Mouse (Mus musculus) hindbrain, embryonic 11.5 days (tissue): ENCODE data around the gene Slc15a1. TPM values are rescaled to one million over a fixed set of nuclear protein-coding genes. Genes with fewer than 3 reads are reported as not detected.

Source experiments
- ATAC-seq: fragments of 200-750 bp; cut with Nextera tagmentation; 2 replicates; pipeline ENCODE4 v1.8.0; 2017; ENCODE audit warnings: mild to moderate bottlenecking, moderate TSS enrichment, moderate library complexity; ENCODE audit not compliant: low FRiP score
- DNase-seq: peaks from one replicate; pipeline ENCODE4 v3.0.0-alpha.2; 2015; ENCODE audit warnings: low spot score
- H3K27ac ChIP-seq: fragments of 300-500 bp; sonication (generic); 2 replicates; pipeline ENCODE4 v1.5.1; 2014; ENCODE audit warnings: mild to moderate bottlenecking, low read depth, low read length
- H3K27me3 ChIP-seq: fragments of 300-500 bp; sonication (generic); 2 replicates; pipeline ENCODE4 v1.6.1; 2014; ENCODE audit warnings: mild to moderate bottlenecking, low read length, moderate library complexity, mixed read lengths; ENCODE audit not compliant: control insufficient read depth, insufficient read depth
- H3K36me3 ChIP-seq: fragments of 300-500 bp; sonication (generic); 2 replicates; pipeline ENCODE4 v1.6.1; 2014; ENCODE audit warnings: mild to moderate bottlenecking, low read length, moderate library complexity, mixed read lengths; ENCODE audit not compliant: control insufficient read depth, insufficient read depth
- H3K4me1 ChIP-seq: fragments of 300-500 bp; sonication (generic); replicated peaks from 2 replicates; pipeline ENCODE4 v1.6.1; 2014; ENCODE audit warnings: low read length, mixed read lengths; ENCODE audit not compliant: control insufficient read depth, insufficient read depth
- H3K4me2 ChIP-seq: fragments of 300-500 bp; sonication (generic); replicated peaks from 2 replicates; pipeline ENCODE4 v1.6.1; 2014; ENCODE audit warnings: mild to moderate bottlenecking, low read depth, low read length
- H3K4me3 ChIP-seq: fragments of 300-500 bp; sonication (generic); 2 replicates; pipeline ENCODE4 v1.5.1; 2014; ENCODE audit warnings: low read depth, low read length
- H3K9ac ChIP-seq: fragments of 300-500 bp; sonication (generic); 2 replicates; pipeline ENCODE4 v1.6.1; 2014; ENCODE audit warnings: low read depth, low read length
- H3K9me3 ChIP-seq: fragments of 300-500 bp; sonication (generic); 2 replicates; pipeline ENCODE4 v1.6.1; 2016; ENCODE audit warnings: low read length; ENCODE audit not compliant: control insufficient read depth
- WGBS: fragments of 180-500 bp; shearing (Covaris S2); extraction: QIAGEN DNeasy Blood & Tissue Kit; methylation state at CpG from one replicate; pipeline ENCODE4 v1.1.7; 2014; 5-methylcytosine and 5-hydroxymethylcytosine counted together
- polyA plus RNA-seq: library from polyadenylated mRNA; unstranded; fragments of >200 nt; fragmentation: Nextera tagmentation; extraction: Ambion mirVana; gene quantifications from 2 replicates; pipeline ENCODE4 v1.2.1, GENCODE M21; 2014

Gene Slc15a1
- polyA plus RNA-seq, 1 experiment from 2014 or later: 0.15 TPM

DNA sequence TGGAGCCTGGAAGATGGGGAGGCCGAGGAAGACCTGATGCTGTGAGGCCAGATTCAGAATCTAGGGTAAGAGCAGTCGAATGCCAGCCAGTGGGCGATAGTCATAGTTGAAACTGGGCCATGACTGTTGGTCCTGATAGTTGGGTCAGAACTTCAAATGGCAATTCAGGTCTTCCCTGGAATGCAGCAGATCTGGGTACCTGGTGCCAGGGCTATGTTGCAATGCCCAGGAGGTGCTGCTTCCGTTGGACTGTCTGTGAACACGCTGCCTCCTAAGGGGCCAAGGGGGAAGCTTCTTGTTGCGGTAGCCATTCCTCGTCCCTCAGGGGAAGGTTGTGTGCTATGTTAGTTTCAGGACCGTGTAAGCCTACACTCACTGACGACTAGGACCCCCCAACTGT, 25.8 kb upstream of the Slc15a1 start:
- Histone ChIP-seq H3K4me2 (no peak overlapping the region), H3K4me3 (no peak overlapping the region), H3K27me3 (no peaks in the 10 kb centered on the region)

DNA sequence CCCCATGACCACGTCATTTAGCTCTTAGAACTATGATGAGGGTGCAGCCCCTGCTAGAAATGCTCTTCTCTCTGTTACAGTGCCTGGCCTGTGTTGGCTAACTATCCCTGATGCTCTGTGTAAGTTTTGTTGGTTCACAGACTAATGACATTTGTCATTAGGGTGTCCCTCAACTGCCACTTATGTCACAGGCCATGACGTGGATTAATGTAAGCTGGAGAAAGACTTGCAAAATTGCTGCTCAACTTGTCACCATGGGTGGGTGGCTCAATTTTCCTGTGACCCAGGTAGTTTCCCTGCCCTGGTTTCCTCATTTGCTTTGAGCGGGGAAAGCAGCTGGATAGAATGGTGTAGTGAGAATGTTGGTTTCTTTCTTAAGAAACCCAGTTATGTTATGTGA, 22.8 kb upstream of the Slc15a1 start:
- Histone ChIP-seq H3K9me3 (no peaks in the 10 kb centered on the region), H3K27ac (no peak overlapping the region), H3K27me3 (no peaks in the 10 kb centered on the region), H3K4me2 (no peak overlapping the region), H3K36me3 (no peaks in the 10 kb centered on the region), H3K4me1 (no peaks in the 10 kb centered on the region), H3K9ac (no peak overlapping the region), H3K4me3 (no peak overlapping the region)
- WGBS: 87% methylated on average over 3 of the region's 3 CpGs
- DNase-seq (no peak), ATAC-seq (no peak)

More for the DNA sequence above, 25.8 kb upstream of the Slc15a1 start:
- H3K36me3 ChIP-seq: no peaks in the 10 kb centered on the region
- no peaks in the 10 kb centered on the region for H3K4me1 ChIP-seq
- no peak for DNase-seq
- no peak for ATAC-seq
- H3K9me3 ChIP-seq: no peaks in the 10 kb centered on the region
- 84% methylated on average over 9 of the region's 9 CpGs for WGBS
- H3K9ac ChIP-seq: no peak overlapping the region
- H3K27ac ChIP-seq: no peak overlapping the region

GRCm38 (mm10) chr14:121527201-121527600, 22.1 kb upstream of the Slc15a1 start:
- 89% methylated on average over 1 of the region's 1 CpGs for WGBS
- H3K4me2 ChIP-seq: no peak overlapping the region
- no peak overlapping the region for H3K27ac ChIP-seq
- H3K4me3 ChIP-seq: no peak overlapping the region
- ATAC-seq (no peak), DNase-seq (no peak)
- H3K27me3 ChIP-seq: no peaks in the 10 kb centered on the region
- no peaks in the 10 kb centered on the region for H3K4me1 ChIP-seq
- no peaks in the 10 kb centered on the region for H3K9me3 ChIP-seq
- no peak overlapping the region for H3K9ac ChIP-seq
- no peaks in the 10 kb centered on the region for H3K36me3 ChIP-seq

- Histone ChIP-seq H3K4me3 (no peak overlapping the region), H3K36me3 (no peaks in the 10 kb centered on the region), H3K9ac (no peak overlapping the region), H3K4me1 (no peaks in the 10 kb centered on the region), H3K9me3 (no peaks in the 10 kb centered on the region), H3K4me2 (no peak overlapping the region), H3K27ac (no peak overlapping the region), H3K27me3 (no peaks in the 10 kb centered on the region)
- ATAC-seq (no peak), DNase-seq (no peak)
- WGBS: 90% methylated on average over 4 of the region's 4 CpGs
Observed at GRCm38 (mm10) chr14:121521709-121522108, 16.7 kb upstream of the Slc15a1 start.

DNA sequence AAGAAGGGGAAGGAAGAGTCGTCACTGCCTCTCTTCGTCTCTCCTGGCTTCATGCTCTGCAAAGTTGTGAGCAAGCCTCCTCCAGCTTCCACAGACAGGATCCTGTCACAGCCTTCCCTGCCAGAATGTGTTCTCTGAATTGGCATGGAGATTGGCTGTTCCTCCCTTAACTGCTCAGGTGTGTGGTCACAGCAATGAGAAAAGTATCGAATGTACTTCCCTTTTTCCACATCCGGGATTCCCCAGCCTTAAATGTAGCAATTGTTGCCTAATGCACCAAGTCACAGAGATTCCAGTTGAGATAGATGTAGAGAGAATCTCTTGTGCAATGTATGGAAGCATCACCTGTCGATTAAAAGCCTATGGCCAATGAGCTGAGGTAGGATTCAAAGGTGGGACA, 11.8 kb upstream of the Slc15a1 start:
- no peak overlapping the region for H3K27ac ChIP-seq
- no peaks in the 10 kb centered on the region for H3K36me3 ChIP-seq
- no peaks in the 10 kb centered on the region for H3K9me3 ChIP-seq
- 86% methylated on average over 5 of the region's 5 CpGs for WGBS
- ATAC-seq (no peak), DNase-seq (no peak)
- no peaks in the 10 kb centered on the region for H3K4me1 ChIP-seq
- no peak overlapping the region for H3K9ac ChIP-seq
- H3K27me3 ChIP-seq: no peaks in the 10 kb centered on the region
- no peak overlapping the region for H3K4me2 ChIP-seq
- H3K4me3 ChIP-seq: no peak overlapping the region

DNA sequence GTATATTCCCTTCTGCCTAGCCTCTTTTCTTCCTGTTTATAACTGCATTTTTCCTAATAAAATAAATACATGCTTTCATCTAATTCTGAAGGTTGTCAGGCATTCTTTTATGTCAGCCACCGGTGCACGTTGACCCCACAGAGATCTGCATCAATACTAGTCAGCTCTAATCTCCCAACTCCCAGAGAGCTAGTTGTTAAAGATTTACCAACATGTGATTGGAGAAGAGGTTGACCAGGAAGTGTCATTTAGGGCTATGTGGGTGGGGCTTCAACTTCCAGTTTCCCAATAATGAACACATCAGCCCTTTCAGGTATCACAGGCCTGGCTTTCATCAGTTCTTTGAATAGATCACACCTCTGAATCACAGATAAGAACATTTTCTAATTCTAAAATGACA, 3.9 kb upstream of the Slc15a1 start:
- 78% methylated on average over 2 of the region's 2 CpGs for WGBS
- ATAC-seq (no peak), DNase-seq (no peak)
- Histone ChIP-seq H3K4me2 (no peak overlapping the region), H3K27me3 (peaks cover 19% of the 10 kb centered on the region), H3K9ac (no peak overlapping the region), H3K9me3 (no peaks in the 10 kb centered on the region), H3K4me1 (0 out of 2 replicates have a peak, but pooled peaks cover 2% of the 10 kb centered on the region), H3K36me3 (no peaks in the 10 kb centered on the region), H3K27ac (no peak overlapping the region), H3K4me3 (no peak overlapping the region)

GRCm38 (mm10) chr14:121506336-121506735, 1.3 kb upstream of the Slc15a1 start:
- no peak overlapping the region for H3K4me2 ChIP-seq
- no peak overlapping the region for H3K9ac ChIP-seq
- no peaks in the 10 kb centered on the region for H3K36me3 ChIP-seq
- H3K9me3 ChIP-seq: no peaks in the 10 kb centered on the region
- WGBS: 7% methylated on average over 6 of the region's 6 CpGs
- no peak for ATAC-seq
- H3K27ac ChIP-seq: no peak overlapping the region
- H3K4me1 ChIP-seq: 0 out of 2 replicates have a peak, but pooled peaks cover 2% of the 10 kb centered on the region
- H3K27me3 ChIP-seq: peaks cover 21% of the 10 kb centered on the region
- no peak overlapping the region for H3K4me3 ChIP-seq
- no peak for DNase-seq

DNA sequence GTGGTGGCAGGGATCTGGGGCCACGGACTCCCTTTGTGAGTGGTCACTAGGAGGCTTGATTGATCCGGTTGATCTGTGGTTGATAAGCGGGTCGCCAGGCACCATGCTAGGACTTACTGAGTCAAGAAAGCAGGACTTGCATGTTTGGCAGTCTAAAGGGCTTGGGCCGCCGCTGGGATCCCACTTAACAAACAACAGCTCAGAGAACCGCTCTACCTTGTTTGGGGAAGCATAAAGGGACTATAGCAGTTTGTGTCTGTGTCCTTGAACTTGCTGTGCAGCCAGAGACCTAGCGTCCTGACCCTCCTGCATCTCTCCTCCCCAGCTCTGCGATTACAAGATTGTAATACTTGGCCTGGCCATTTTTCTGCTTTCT, 421 bp upstream of the Slc15a1 start:
- H3K36me3 ChIP-seq: no peaks in the 10 kb centered on the region
- WGBS: 31% methylated on average over 9 of the region's 9 CpGs
- H3K4me3 ChIP-seq: peak overlapping the region; percentile 17; the same call in 1 of the 2 replicates
- no peak overlapping the region for H3K27ac ChIP-seq
- no peaks in the 10 kb centered on the region for H3K9me3 ChIP-seq
- H3K4me2 ChIP-seq: peak overlapping the region; percentile 35; the same call in 1 of the 2 replicates
- 0 out of 2 replicates have a peak, but pooled peaks cover 2% of the 10 kb centered on the region for H3K4me1 ChIP-seq
- peaks cover 21% of the 10 kb centered on the region for H3K27me3 ChIP-seq
- H3K9ac ChIP-seq: no peak overlapping the region
- DNase-seq (no peak), ATAC-seq (no peak)

GRCm38 (mm10) chr14:121500577-121500976, 4.5 kb downstream of the Slc15a1 start:
- WGBS: 75% methylated on average over 2 of the region's 2 CpGs

More at GRCm38 (mm10) chr14:121500577-121500976, 4.5 kb downstream of the Slc15a1 start:
- no peak overlapping the region for H3K4me2 ChIP-seq
- H3K9me3 ChIP-seq: no peaks in the 10 kb centered on the region
- H3K9ac ChIP-seq: no peak overlapping the region
- no peak overlapping the region for H3K27ac ChIP-seq
- no peaks in the 10 kb centered on the region for H3K36me3 ChIP-seq
- ATAC-seq: no peak
- peaks cover 11% of the 10 kb centered on the region for H3K27me3 ChIP-seq
- H3K4me1 ChIP-seq: 0 out of 2 replicates have a peak, but pooled peaks cover 2% of the 10 kb centered on the region
- H3K4me3 ChIP-seq: no peak overlapping the region
- DNase-seq: no peak
